ENCODE assay signal across 21 mouse cellular contexts in genomic region chr1:12571755-12572358, GRCm38 (mm10).
DNase-seq lines count a peak whose midpoint lies in the region; ATAC-seq lines count a peak whose summit lies in the region.
"Had no signal": no experiment of that assay in that cellular context is flagged by ENCODE, and none has a peak within 500 bp of the region (broad histone marks: within the 10 kb centered on the region; RNA-seq: fewer than 3 reads in every experiment).

No protein-coding gene starts in this region.

- H3K4me2 ChIP-seq in forebrain, embryonic 14.5 days (ENCODE audit: low read length) = no peak overlapping the region
- no peak overlapping the region for H3K4me2 ChIP-seq in forebrain, embryonic 12.5 days
- peak overlapping the region; percentile 30 for H3K4me2 ChIP-seq in embryonic facial prominence, embryonic 12.5 days (replicated peaks)
- peak overlapping the region; percentile 36 for H3K4me2 ChIP-seq in midbrain, embryonic 12.5 days (replicated peaks)
- no peak overlapping the region for H3K4me2 ChIP-seq in kidney, embryonic 15.5 days
- H3K4me2 ChIP-seq: forebrain, embryonic 15.5 days had no signal

- no peak overlapping the region for H3K9ac ChIP-seq in forebrain, embryonic 14.5 days (ENCODE audit: low read length)
- no peak overlapping the region for H3K9ac ChIP-seq in forebrain, embryonic 12.5 days
- no peak overlapping the region for H3K9ac ChIP-seq in embryonic facial prominence, embryonic 12.5 days
- no peak overlapping the region for H3K9ac ChIP-seq in midbrain, embryonic 12.5 days (replicated peaks)
- no peak overlapping the region for H3K9ac ChIP-seq in kidney, embryonic 15.5 days
- H3K9ac ChIP-seq: forebrain, embryonic 15.5 days had no signal

- 37% methylated on average over 7 of the region's 7 CpGs for WGBS in forebrain, embryonic 14.5 days
- WGBS in forebrain, embryonic 12.5 days = 37% methylated on average over 7 of the region's 7 CpGs
- 22% methylated on average over 7 of the region's 7 CpGs for WGBS in embryonic facial prominence, embryonic 12.5 days
- 26% methylated on average over 7 of the region's 7 CpGs for WGBS in midbrain, embryonic 12.5 days
- WGBS in kidney, embryonic 15.5 days = 55% methylated on average over 7 of the region's 7 CpGs

- H3K36me3 ChIP-seq in forebrain, embryonic 14.5 days (ENCODE audit: control insufficient read depth, insufficient read depth, low read length) = no peaks in the 10 kb centered on the region
- no peaks in the 10 kb centered on the region for H3K36me3 ChIP-seq in forebrain, embryonic 12.5 days (replicated peaks)
- H3K36me3 ChIP-seq in embryonic facial prominence, embryonic 12.5 days = no peaks in the 10 kb centered on the region
- H3K36me3 ChIP-seq in midbrain, embryonic 12.5 days = no peaks in the 10 kb centered on the region
- H3K36me3 ChIP-seq in kidney, embryonic 15.5 days = no peaks in the 10 kb centered on the region
- H3K36me3 ChIP-seq: forebrain, embryonic 15.5 days had no signal

- H3K4me3 ChIP-seq in forebrain, embryonic 14.5 days (ENCODE audit: low read depth, low read length) = no peak overlapping the region
- no peak overlapping the region for H3K4me3 ChIP-seq in forebrain, embryonic 12.5 days (replicated peaks)
- H3K4me3 ChIP-seq in embryonic facial prominence, embryonic 12.5 days = no peak overlapping the region
- H3K4me3 ChIP-seq in midbrain, embryonic 12.5 days = no peak overlapping the region
- no peak overlapping the region for H3K4me3 ChIP-seq in kidney, embryonic 15.5 days (replicated peaks)
- H3K4me3 ChIP-seq: forebrain, embryonic 15.5 days; heart, adult 2 months had no signal

- H3K27ac ChIP-seq in forebrain, embryonic 14.5 days (ENCODE audit: low read depth, low read length) = no peak overlapping the region
- no peak overlapping the region for H3K27ac ChIP-seq in forebrain, embryonic 12.5 days
- H3K27ac ChIP-seq in embryonic facial prominence, embryonic 12.5 days = no peak overlapping the region
- no peak overlapping the region for H3K27ac ChIP-seq in midbrain, embryonic 12.5 days (replicated peaks)
- H3K27ac ChIP-seq in kidney, embryonic 15.5 days = no peak overlapping the region
- H3K27ac ChIP-seq: forebrain, embryonic 15.5 days; heart, adult 2 months had no signal

- no peaks in the 10 kb centered on the region for H3K27me3 ChIP-seq in forebrain, embryonic 14.5 days (replicated peaks; ENCODE audit: control insufficient read depth, insufficient read depth, low read length)
- H3K27me3 ChIP-seq in forebrain, embryonic 12.5 days = no peaks in the 10 kb centered on the region
- no peaks in the 10 kb centered on the region for H3K27me3 ChIP-seq in embryonic facial prominence, embryonic 12.5 days
- no peaks in the 10 kb centered on the region for H3K27me3 ChIP-seq in midbrain, embryonic 12.5 days
- no peaks in the 10 kb centered on the region for H3K27me3 ChIP-seq in kidney, embryonic 15.5 days
- H3K27me3 ChIP-seq: forebrain, embryonic 15.5 days had no signal

- no peak for ATAC-seq in forebrain, embryonic 14.5 days
- no peak for ATAC-seq in forebrain, embryonic 12.5 days (ENCODE audit: low FRiP score)
- peak; percentile 62 for ATAC-seq in embryonic facial prominence, embryonic 12.5 days (ENCODE audit: insufficient number of reproducible peaks, insufficient read depth, low FRiP score, low TSS enrichment)
- ATAC-seq in midbrain, embryonic 12.5 days (ENCODE audit: low FRiP score, low read depth) = peak; percentile 52
- no peak for ATAC-seq in kidney, embryonic 15.5 days (replicated peaks; ENCODE audit: low FRiP score)
- ATAC-seq: activated CD4-positive, CD25-positive, alpha-beta regulatory T cell, adult 4 months; forebrain, embryonic 15.5 days had no signal

- H3K9me3 ChIP-seq in forebrain, embryonic 14.5 days (replicated peaks; ENCODE audit: control insufficient read depth, low read length) = no peaks in the 10 kb centered on the region
- H3K9me3 ChIP-seq in forebrain, embryonic 12.5 days = no peaks in the 10 kb centered on the region
- no peaks in the 10 kb centered on the region for H3K9me3 ChIP-seq in embryonic facial prominence, embryonic 12.5 days
- H3K9me3 ChIP-seq in midbrain, embryonic 12.5 days = no peaks in the 10 kb centered on the region
- H3K9me3 ChIP-seq in kidney, embryonic 15.5 days (replicated peaks) = no peaks in the 10 kb centered on the region
- H3K9me3 ChIP-seq: forebrain, embryonic 15.5 days had no signal

- peak; percentile 18 for DNase-seq in forebrain, embryonic 14.5 days (ENCODE audit: low spot score)
- peak; percentile 19 for DNase-seq in brain, adult 2 months (ENCODE audit: low read depth, low spot score)
- DNase-seq in frontal cortex, postnatal 14 days (ENCODE audit: low spot score in 2 of 2) = no peak
- no peak for DNase-seq in spleen, postnatal 10 days (ENCODE audit: low spot score in 2 of 2)
- DNase-seq: adrenal gland, postnatal 14 days; B cell, adult 2 months; cerebellum, postnatal 10 days; gastrocnemius, postnatal 10 days; heart, adult 2 months; kidney, adult 2 months; kidney, postnatal 36 days; lung, adult 18-20 months; lung, postnatal 36 days; right cerebral cortex, adult 18-20 months; thymus, postnatal 36 days had no signal

- peaks cover under 1% of the 10 kb centered on the region; the same call in 1 of the 2 replicates for H3K4me1 ChIP-seq in forebrain, embryonic 14.5 days (ENCODE audit: control insufficient read depth, insufficient read depth, low read length)
- peaks cover 10% of the 10 kb centered on the region for H3K4me1 ChIP-seq in forebrain, embryonic 12.5 days
- 0 out of 2 replicates have a peak, but pooled peaks cover 4% of the 10 kb centered on the region for H3K4me1 ChIP-seq in embryonic facial prominence, embryonic 12.5 days
- H3K4me1 ChIP-seq in midbrain, embryonic 12.5 days = peaks cover 2% of the 10 kb centered on the region
- peaks cover under 1% of the 10 kb centered on the region; the same call in 1 of the 2 replicates for H3K4me1 ChIP-seq in kidney, embryonic 15.5 days

Comparison
In these comparisons a context has a peak if more than half of its experiments do, and no peak if none do; other contexts are left out.
1. ATAC-seq: peak in embryonic facial prominence, embryonic 12.5 days (single experiment) and midbrain, embryonic 12.5 days (single experiment); none in forebrain, embryonic 14.5 days (single experiment), forebrain, embryonic 12.5 days (single experiment) and kidney, embryonic 15.5 days (single experiment).
2. DNase-seq: peak in forebrain, embryonic 14.5 days (single experiment) and brain, adult 2 months (single experiment); none in frontal cortex, postnatal 14 days (0 of 2) and spleen, postnatal 10 days (0 of 2).
3. H3K4me2 ChIP-seq: peak in embryonic facial prominence, embryonic 12.5 days (single experiment) and midbrain, embryonic 12.5 days (single experiment); none in forebrain, embryonic 14.5 days (single experiment), forebrain, embryonic 12.5 days (single experiment) and kidney, embryonic 15.5 days (single experiment).